Mouse (Mus musculus): Measurements from ENCODE around the gene Fcgrt. TPM values are rescaled to one million over a fixed set of nuclear protein-coding genes. Genes with fewer than 3 reads are reported as not detected.
A peak's percentile ranks its signal among the peaks of the same experiment; 100 is the strongest.

The Fcgrt gene
- total and polyA plus RNA-seq, 3 experiments = 0.13 to 0.16 TPM; not detected in 1

- Histone ChIP-seq H3K4me1 (ENCODE audit: control insufficient read depth in 1 of 2, insufficient read depth in 2 of 2) (peaks cover 7 to 8% of the 10 kb centered on the region in 2 experiments; a peak in 2 of 4 replicates), H3K27ac (ENCODE audit: insufficient read depth, low read depth) (no peak overlapping the region), H3K79me2 (replicated peaks; ENCODE audit: control insufficient read depth, extremely low read depth, insufficient read depth, poor library complexity, severe bottlenecking) (peaks cover 10% of the 10 kb centered on the region; the same call in 1 of the 2 replicates), H3K9me3 (replicated peaks; ENCODE audit: low read length) (no peaks in the 10 kb centered on the region), H3K4me3 (replicated peaks in 1 of 3; ENCODE audit: low read depth in 2 of 3, low read length in 2 of 3, poor library complexity in 1 of 3) (no peak overlapping the region), H3K27me3 (replicated peaks) (no peaks in the 10 kb centered on the region), H3K36me3 (replicated peaks in 1 of 2; ENCODE audit: control insufficient read depth in 1 of 2, insufficient read depth in 1 of 2, low read length in 1 of 2) (peaks cover 47 to 62% of the 10 kb centered on the region in 2 experiments), H3K9ac (ENCODE audit: insufficient read depth, low read depth) (no peak overlapping the region), H3K4me2 (ENCODE audit: insufficient read depth, low read depth, poor library complexity, severe bottlenecking) (no peak overlapping the region)
- no peak for DNase-seq (ENCODE audit: extremely low read depth)
- in situ Hi-C loops (cut with MboI; ENCODE audit: low pct_ligation_motif_present, low pct_unique_long_range_greater_than_20kb, low sequenced_read_pairs) (no loop called here), dilution Hi-C loops (cut with MboI; ENCODE audit: extremely low pct_ligation_motif_present, extremely low pct_unique_long_range_greater_than_20kb, low sequenced_read_pairs) (no loop called here)
- peak; percentile 46; the same call in 1 of the 2 replicates for TF ChIP-seq MEF2A (IDR thresholded peaks at IDR 0.05; ENCODE audit: borderline replicate concordance, low read depth, low read length)
- TF ChIP-seq ZNF384 (IDR thresholded peaks at IDR 0.05; ENCODE audit: low read depth, low read length) = no peak
- no peak for TF ChIP-seq JUN (IDR thresholded peaks at IDR 0.05; ENCODE audit: insufficient read depth, low read depth, low read length)
Measured at GRCm38 (mm10) chr7:45075405-45075804, 28.2 kb downstream of the Fcgrt start.

- Histone ChIP-seq H3K4me2 (ENCODE audit: insufficient read depth, low read depth, poor library complexity, severe bottlenecking) (no peak overlapping the region), H3K27ac (ENCODE audit: insufficient read depth, low read depth) (no peak overlapping the region), H3K4me1 (ENCODE audit: control insufficient read depth in 1 of 2, insufficient read depth in 2 of 2) (peaks cover 8 to 14% of the 10 kb centered on the region in 2 experiments; a peak in 3 of 4 replicates), H3K36me3 (replicated peaks in 1 of 2; ENCODE audit: control insufficient read depth in 1 of 2, insufficient read depth in 1 of 2, low read length in 1 of 2) (peaks cover 47 to 74% of the 10 kb centered on the region in 2 experiments), H3K9me3 (replicated peaks; ENCODE audit: low read length) (no peaks in the 10 kb centered on the region), H3K27me3 (replicated peaks) (no peaks in the 10 kb centered on the region), H3K4me3 (replicated peaks in 1 of 3; ENCODE audit: low read depth in 2 of 3, low read length in 2 of 3, poor library complexity in 1 of 3) (no peak overlapping the region), H3K79me2 (replicated peaks; ENCODE audit: control insufficient read depth, extremely low read depth, insufficient read depth, poor library complexity, severe bottlenecking) (peaks cover 16% of the 10 kb centered on the region), H3K9ac (ENCODE audit: insufficient read depth, low read depth) (no peak overlapping the region)
- in situ Hi-C loops (cut with MboI; ENCODE audit: low pct_ligation_motif_present, low pct_unique_long_range_greater_than_20kb, low sequenced_read_pairs) = no loop called here
- DNase-seq (ENCODE audit: extremely low read depth) = no peak
- TF ChIP-seq JUND (conservative IDR thresholded peaks at IDR 0.05; ENCODE audit: low read depth, low read length) (no peak), SMC3 (IDR thresholded peaks at IDR 0.05; ENCODE audit: low read depth, low read length) (no peak), KAT2A (IDR thresholded peaks at IDR 0.05; ENCODE audit: insufficient replicate concordance, low read length) (no peak), BHLHE40 (IDR thresholded peaks at IDR 0.05; ENCODE audit: low read depth, low read length) (no peak), GABPA (IDR thresholded peaks at IDR 0.05; ENCODE audit: insufficient replicate concordance, low read depth, low read length) (no peak), ZKSCAN1 (IDR thresholded peaks at IDR 0.05; ENCODE audit: borderline replicate concordance, low read depth, low read length) (no peak), TBP (conservative IDR thresholded peaks at IDR 0.05; ENCODE audit: low read depth, low read length) (no peak), E2F4 (IDR thresholded peaks at IDR 0.05; ENCODE audit: insufficient replicate concordance, low read depth, low read length) (no peak), USF2 (conservative IDR thresholded peaks at IDR 0.05; ENCODE audit: low read depth, low read length) (no peak), ELF1 (IDR thresholded peaks at IDR 0.05; ENCODE audit: low read depth, low read length) (no peak), NELFE (IDR thresholded peaks at IDR 0.05; ENCODE audit: low read depth, low read length) (no peak), NRF1 (IDR thresholded peaks at IDR 0.05; ENCODE audit: low read depth, low read length) (no peak), USF1 (IDR thresholded peaks at IDR 0.05; ENCODE audit: low read depth, low read length) (no peak), HCFC1 (IDR thresholded peaks at IDR 0.05; ENCODE audit: low read depth, low read length) (no peak), MXI1 (IDR thresholded peaks at IDR 0.05; ENCODE audit: low read depth, low read length) (no peak), JUN (IDR thresholded peaks at IDR 0.05; ENCODE audit: insufficient read depth, low read depth, low read length) (no peak), ZNF384 (IDR thresholded peaks at IDR 0.05; ENCODE audit: low read depth, low read length) (no peak), MYC (IDR thresholded peaks at IDR 0.05; ENCODE audit: low read depth, low read length) (no peak), PAX5 (IDR thresholded peaks at IDR 0.05; ENCODE audit: low read length) (no peak)
- dilution Hi-C loops (cut with MboI; ENCODE audit: extremely low pct_ligation_motif_present, extremely low pct_unique_long_range_greater_than_20kb, low sequenced_read_pairs) = no loop called here
Measured at GRCm38 (mm10) chr7:45073949-45074348, 29.7 kb downstream of the Fcgrt start.
